Mouse (Mus musculus): ENCODE results near the gene Palmd. TPM values are rescaled to one million over a fixed set of nuclear protein-coding genes. Genes with fewer than 3 reads are reported as not detected.
A peak's percentile ranks its signal among the peaks of the same experiment; 100 is the strongest.

The Palmd gene
- total and polyA plus RNA-seq, 3 experiments, result 2.3 to 67.9 (median 38.3) TPM

- peak; percentile 8 for DNase-seq
These were observed 75.9 kb downstream of the Palmd start for GRCm38 (mm10) chr3:116892872-116893271.

GRCm38 (mm10) chr3:116892206-116892563 lies 76.6 kb downstream of the Palmd start:
- DNase-seq, result no peak

- DNase-seq, result no peak
These were observed 77.2 kb downstream of the Palmd start for GRCm38 (mm10) chr3:116891436-116892205.

GRCm38 (mm10) chr3:116890576-116890975 lies 78.2 kb downstream of the Palmd start:
- no peak for DNase-seq

GRCm38 (mm10) chr3:116889358-116889757 lies 79.4 kb downstream of the Palmd start:
- DNase-seq, result no peak

GRCm38 (mm10) chr3:116884941-116885340 lies 83.8 kb downstream of the Palmd start:
- no peak for DNase-seq

GRCm38 (mm10) chr3:116882221-116882960 lies 86.4 kb downstream of the Palmd start:
- no peak for DNase-seq

- no peak for DNase-seq
These were observed 98.4 kb downstream of the Palmd start for GRCm38 (mm10) chr3:116870372-116870771.

Other genes with a start within 250 kb of the Palmd start
- 10 to 100 TPM; 53.8 to 54.6 TPM for gene Agl, start 160.8 kb downstream of the Palmd start, total RNA-seq (2021)
- gene Agl, start 160.8 kb downstream of the Palmd start, polyA plus RNA-seq (2012; rRNA removed), result 9.7 and 9.8 TPM in 2 replicates
- gene Frrs1, start 109.5 kb downstream of the Palmd start, total RNA-seq (2021), result 10 to 100 TPM; 10.1 to 26.8 TPM
- gene Frrs1, start 109.5 kb downstream of the Palmd start, polyA plus RNA-seq (2012; rRNA removed), result 11.9 and 18.5 TPM in 2 replicates
- not detected for gene 4930455H04Rik, start 720 bp downstream of the Palmd start, total RNA-seq (2021)
- not detected in 2 replicates for gene 4930455H04Rik, start 720 bp downstream of the Palmd start, polyA plus RNA-seq (2012; rRNA removed)